Mouse (Mus musculus) embryonic facial prominence, embryonic 10.5 days (tissue): ENCODE results near the gene Elp5. TPM values are rescaled to one million over a fixed set of nuclear protein-coding genes. Genes with fewer than 3 reads are reported as not detected.

ENCODE experiments used
- DNase-seq: peaks from one replicate; pipeline ENCODE4 v3.0.0-alpha.2; 2017; ENCODE audit warnings: low spot score
- H3K27ac ChIP-seq: fragments of 300-500 bp; sonication (generic); replicated peaks from 2 replicates; pipeline ENCODE4 v1.5.1; 2016; ENCODE audit warnings: mild to moderate bottlenecking
- H3K27me3 ChIP-seq: fragments of 300-500 bp; sonication (generic); replicated peaks from 2 replicates; pipeline ENCODE4 v1.6.1; 2016; ENCODE audit warnings: low read depth, mild to moderate bottlenecking; ENCODE audit not compliant: poor library complexity, severe bottlenecking
- H3K36me3 ChIP-seq: fragments of 300-500 bp; sonication (generic); replicated peaks from 2 replicates; pipeline ENCODE4 v1.6.1; 2016; ENCODE audit warnings: mild to moderate bottlenecking, moderate library complexity
- H3K4me1 ChIP-seq: fragments of 300-500 bp; sonication (generic); 2 replicates; pipeline ENCODE4 v1.6.1; 2016
- H3K4me3 ChIP-seq: fragments of 300-500 bp; sonication (generic); 2 replicates; pipeline ENCODE4 v1.5.1; 2016; ENCODE audit warnings: mild to moderate bottlenecking, moderate library complexity
- H3K9me3 ChIP-seq: fragments of 300-500 bp; sonication (generic); 2 replicates; pipeline ENCODE4 v1.6.1; 2016; ENCODE audit warnings: mild to moderate bottlenecking
- WGBS: fragments of 180-500 bp; shearing (Covaris S2); methylation state at CpG from one replicate; pipeline ENCODE4 v1.1.7; 2016; 5-methylcytosine and 5-hydroxymethylcytosine counted together
- polyA plus RNA-seq: library from polyadenylated mRNA; unstranded; fragments of >200 nt; fragmentation: Nextera tagmentation; extraction: Ambion mirVana; gene quantifications from 2 replicates; pipeline ENCODE4 v1.2.1, GENCODE M21; 2016

Gene Elp5
- 157 and 161 TPM in 2 replicates for polyA plus RNA-seq

DNA sequence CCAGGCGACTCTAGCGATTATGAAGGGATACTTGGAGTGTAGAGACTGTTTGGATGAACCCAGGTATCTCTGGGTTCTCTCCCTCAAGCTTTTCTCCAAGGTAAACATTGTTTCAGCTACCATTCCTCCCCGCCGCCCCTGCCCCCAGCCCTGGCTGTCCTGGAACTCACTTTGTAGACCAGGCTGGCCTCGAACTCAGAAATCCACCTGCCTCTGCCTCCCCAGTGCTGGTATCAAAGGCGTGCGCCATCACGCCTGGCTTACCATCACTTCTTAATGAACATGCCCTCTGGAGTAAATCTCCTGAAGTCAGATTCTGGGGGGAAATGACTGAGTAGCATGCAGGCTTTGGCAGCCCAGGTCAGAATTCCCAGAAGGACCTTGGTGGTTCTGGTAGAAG, at the start of gene Elp5:
Elp5 (minus strand) TSS at position 293 of the 400 bp plus-strand sequence.
- Histone ChIP-seq H3K9me3 (no peaks in the 10 kb centered on the region), H3K4me3 (peak within 1 kb of the TSS; percentile 84), H3K4me1 (peaks cover 32% of the 10 kb centered on the region), H3K36me3 (peaks cover 62% of the 10 kb centered on the region), H3K27ac (peak within 1 kb of the TSS; percentile 99), H3K27me3 (no peaks in the 10 kb centered on the region)
- DNase-seq = no peak
- 64% methylated on average over 8 of the region's 8 CpGs for WGBS

DNA sequence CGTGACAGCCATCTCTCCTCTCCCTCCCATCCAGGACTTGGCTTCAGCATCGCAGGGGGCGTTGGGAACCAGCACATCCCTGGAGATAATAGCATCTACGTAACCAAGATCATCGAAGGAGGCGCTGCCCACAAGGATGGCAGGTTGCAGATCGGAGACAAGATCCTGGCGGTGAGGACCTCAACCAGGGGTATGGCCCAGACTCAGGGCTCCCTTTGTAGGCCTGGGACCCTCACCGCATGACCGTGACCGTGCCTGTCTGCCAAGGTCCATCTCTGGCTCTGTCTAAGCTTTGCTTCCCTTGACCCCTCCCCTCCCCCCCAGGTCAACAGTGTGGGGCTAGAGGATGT, 49.0 kb upstream of the Elp5 start:
- H3K27me3 ChIP-seq = no peaks in the 10 kb centered on the region
- no peak overlapping the region for H3K4me3 ChIP-seq
- H3K27ac ChIP-seq = no peak overlapping the region
- H3K36me3 ChIP-seq = peaks cover 55% of the 10 kb centered on the region
- no peaks in the 10 kb centered on the region for H3K9me3 ChIP-seq
- 96% methylated on average over 11 of the region's 11 CpGs for WGBS
- peaks cover 46% of the 10 kb centered on the region for H3K4me1 ChIP-seq
- no peak for DNase-seq

DNA sequence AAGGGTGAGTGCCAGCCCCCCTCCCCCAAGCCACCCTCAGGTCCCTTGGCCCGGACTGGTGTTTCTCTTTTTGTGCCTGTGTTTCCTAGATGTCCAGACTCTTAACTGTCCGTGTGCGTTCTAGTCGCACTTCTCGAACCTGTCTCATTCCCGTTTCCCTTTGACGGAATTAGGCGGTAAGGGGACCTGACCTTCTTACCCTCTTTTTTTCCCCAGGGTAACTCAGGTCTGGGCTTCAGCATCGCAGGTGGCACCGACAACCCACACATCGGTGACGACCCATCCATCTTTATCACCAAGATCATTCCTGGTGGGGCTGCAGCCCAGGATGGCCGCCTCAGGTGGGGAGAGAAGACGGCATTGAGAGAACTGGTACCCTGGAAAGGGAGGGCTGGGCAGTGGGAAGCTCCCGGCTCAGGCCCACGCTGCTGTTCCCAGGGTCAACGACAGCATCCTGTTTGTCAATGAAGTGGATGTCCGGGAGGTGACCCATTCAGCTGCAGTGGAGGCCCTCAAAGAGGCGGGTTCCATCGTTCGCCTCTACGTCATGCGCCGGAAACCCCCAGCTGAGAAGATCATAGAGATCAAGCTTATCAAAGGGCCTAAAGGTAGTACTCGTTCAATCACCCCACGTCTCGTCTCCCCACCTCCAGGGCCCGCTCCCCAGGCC, 48.5 kb upstream of the Elp5 start:
- H3K4me3 ChIP-seq = peak overlapping the region; percentile 55; the same call in 1 of the 2 replicates
- peak overlapping the region; percentile 83 for H3K27ac ChIP-seq
- H3K9me3 ChIP-seq = no peaks in the 10 kb centered on the region
- H3K4me1 ChIP-seq = peaks cover 51% of the 10 kb centered on the region
- no peak for DNase-seq
- 92% methylated on average over 28 of the region's 28 CpGs for WGBS
- H3K36me3 ChIP-seq = peaks cover 54% of the 10 kb centered on the region
- H3K27me3 ChIP-seq = no peaks in the 10 kb centered on the region

DNA sequence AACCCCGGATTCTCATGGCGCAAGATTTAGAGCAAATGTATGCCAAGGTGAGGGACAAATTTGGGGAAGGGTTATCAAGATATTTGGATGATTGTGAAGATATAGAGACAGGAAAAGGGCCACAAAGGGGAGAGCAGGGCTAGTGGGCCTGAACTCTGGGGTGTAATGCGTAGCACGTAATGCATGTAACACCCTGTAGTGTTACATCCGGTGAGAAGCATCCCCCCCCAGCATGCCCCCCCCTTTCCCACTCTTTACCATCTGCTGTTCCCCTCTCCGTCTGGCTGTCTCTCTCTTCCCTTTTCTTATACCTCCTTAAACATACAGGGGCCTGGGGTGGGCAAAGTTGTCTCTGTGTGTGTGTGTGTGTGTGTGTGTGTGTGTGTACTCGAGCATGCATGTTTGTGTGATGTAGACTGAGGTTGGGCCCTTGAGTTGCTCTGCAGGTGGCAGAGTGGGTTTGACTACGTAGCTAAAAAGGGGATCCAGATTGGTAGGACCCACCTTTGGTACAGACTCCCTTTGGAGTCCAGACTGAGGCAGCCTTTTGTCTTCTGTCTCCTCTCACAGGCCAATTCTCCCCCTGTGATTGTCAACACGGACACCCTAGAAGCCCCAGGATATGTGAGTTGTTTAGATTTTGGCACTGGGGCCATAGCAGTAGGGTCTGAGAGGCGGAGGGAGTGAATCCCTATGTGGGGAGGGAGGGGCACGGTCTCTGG, 47.7 kb upstream of the Elp5 start:
- no peaks in the 10 kb centered on the region for H3K9me3 ChIP-seq
- peak overlapping the region; percentile 83 for H3K27ac ChIP-seq
- DNase-seq = no peak
- H3K4me1 ChIP-seq = peaks cover 58% of the 10 kb centered on the region
- peak overlapping the region; percentile 55 for H3K4me3 ChIP-seq
- no peaks in the 10 kb centered on the region for H3K27me3 ChIP-seq
- H3K36me3 ChIP-seq = peaks cover 47% of the 10 kb centered on the region
- 45% methylated on average over 11 of the region's 11 CpGs for WGBS

DNA sequence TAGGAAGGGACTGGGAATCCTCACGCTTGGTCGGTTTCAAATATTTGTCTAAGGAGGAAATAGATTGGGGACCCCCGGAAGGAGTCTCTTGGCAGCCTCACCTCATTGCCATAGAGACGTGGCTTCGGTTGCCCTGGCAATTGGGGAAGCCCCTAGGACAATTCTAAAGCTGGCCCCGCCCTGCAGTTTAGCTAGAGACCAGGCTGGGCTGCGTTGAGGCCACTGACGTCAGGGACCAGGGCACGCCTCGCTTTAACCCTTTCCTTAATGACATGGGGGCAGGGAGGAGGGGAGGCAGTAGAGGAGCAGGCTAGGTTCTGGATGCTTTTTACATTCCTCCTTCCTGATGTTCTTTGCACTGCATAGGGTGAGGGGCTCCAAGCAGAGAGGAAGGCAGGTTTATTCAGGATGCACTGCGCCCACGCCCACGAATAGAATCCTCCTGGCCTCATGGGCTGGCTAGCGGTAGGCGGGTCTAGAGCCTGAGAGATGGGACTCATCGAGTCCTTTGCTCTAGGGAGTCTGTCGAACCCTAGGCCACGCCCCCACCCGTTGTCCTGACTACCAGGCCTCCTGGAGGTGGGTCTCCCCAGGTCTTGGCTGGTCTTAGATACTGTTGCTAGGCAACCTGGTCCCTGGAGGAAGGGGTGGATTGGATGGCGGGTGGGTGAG, 46.9 kb upstream of the Elp5 start:
- Histone ChIP-seq H3K27ac (peak overlapping the region; percentile 83), H3K36me3 (peaks cover 40% of the 10 kb centered on the region), H3K4me3 (peak overlapping the region; percentile 55), H3K9me3 (no peaks in the 10 kb centered on the region), H3K4me1 (peaks cover 65% of the 10 kb centered on the region), H3K27me3 (no peaks in the 10 kb centered on the region)
- DNase-seq = peak; percentile 98
- under 1% methylated on average over 20 of the region's 20 CpGs for WGBS

DNA sequence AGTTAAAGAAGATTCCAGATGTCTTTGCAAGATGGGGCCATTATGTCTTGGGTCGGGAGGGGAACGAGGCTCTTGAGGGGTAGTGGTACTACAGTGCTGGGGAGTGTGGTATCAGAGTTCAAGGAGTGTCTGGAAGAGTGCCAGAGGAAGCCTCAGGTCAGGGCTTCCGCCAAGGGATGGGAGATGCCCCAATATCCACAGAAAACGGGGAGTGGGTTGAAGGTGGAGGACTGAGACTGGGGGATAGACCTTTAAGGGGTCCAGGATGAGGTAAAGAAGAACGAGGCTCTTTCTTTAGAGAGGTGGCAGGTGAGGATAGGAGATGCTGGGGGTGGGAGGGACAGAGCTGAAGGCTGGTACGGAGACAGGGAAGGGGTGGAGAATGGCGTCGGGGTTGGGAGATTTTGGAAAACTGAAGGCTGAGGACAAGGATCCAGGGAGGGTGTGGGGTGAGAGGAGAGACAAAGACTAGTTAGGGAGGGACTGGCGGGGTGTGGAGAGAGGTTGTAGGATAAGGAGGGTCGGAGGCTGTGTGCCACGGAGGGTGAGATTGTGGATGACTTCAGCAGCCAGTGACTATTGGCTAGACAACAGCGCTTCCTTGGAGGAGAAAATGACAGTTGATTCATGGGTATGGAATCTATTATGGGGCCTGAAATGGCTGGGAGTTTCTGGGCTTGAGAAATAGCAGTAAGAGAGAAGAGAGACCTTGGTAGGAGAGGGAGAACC, 46.2 kb upstream of the Elp5 start:
- no peaks in the 10 kb centered on the region for H3K9me3 ChIP-seq
- H3K4me1 ChIP-seq = peaks cover 72% of the 10 kb centered on the region
- H3K4me3 ChIP-seq = peak overlapping the region; percentile 55
- no peaks in the 10 kb centered on the region for H3K27me3 ChIP-seq
- DNase-seq = no peak
- 26% methylated on average over 12 of the region's 12 CpGs for WGBS
- H3K27ac ChIP-seq = peak overlapping the region; percentile 83
- H3K36me3 ChIP-seq = peaks cover 34% of the 10 kb centered on the region

DNA sequence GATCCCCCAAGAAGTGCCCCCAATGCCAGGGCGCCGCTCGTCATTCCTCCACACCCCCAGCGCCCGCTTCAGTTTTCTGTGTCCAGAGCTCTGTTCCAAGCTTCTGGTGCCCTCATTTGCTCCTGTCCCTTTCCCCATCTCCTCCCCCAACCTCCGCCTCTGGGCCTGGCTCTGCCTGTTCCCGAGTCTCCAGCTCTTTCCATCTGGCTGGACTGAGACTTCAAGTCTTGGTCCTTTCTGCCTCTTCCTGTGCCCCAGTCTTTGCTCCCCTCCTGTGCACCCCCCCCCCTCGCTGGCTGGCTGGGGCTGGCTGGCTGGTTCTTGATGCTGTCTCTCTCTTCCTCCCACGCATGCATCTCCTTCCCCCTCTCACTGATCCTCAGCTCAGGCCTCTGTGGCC, 45.1 kb upstream of the Elp5 start:
- peak overlapping the region; percentile 55 for H3K4me3 ChIP-seq
- no peaks in the 10 kb centered on the region for H3K9me3 ChIP-seq
- no peaks in the 10 kb centered on the region for H3K27me3 ChIP-seq
- WGBS = 48% methylated on average over 9 of the region's 9 CpGs
- peaks cover 84% of the 10 kb centered on the region for H3K4me1 ChIP-seq
- peaks cover 23% of the 10 kb centered on the region for H3K36me3 ChIP-seq
- H3K27ac ChIP-seq = peak overlapping the region; percentile 83
- DNase-seq = no peak

DNA sequence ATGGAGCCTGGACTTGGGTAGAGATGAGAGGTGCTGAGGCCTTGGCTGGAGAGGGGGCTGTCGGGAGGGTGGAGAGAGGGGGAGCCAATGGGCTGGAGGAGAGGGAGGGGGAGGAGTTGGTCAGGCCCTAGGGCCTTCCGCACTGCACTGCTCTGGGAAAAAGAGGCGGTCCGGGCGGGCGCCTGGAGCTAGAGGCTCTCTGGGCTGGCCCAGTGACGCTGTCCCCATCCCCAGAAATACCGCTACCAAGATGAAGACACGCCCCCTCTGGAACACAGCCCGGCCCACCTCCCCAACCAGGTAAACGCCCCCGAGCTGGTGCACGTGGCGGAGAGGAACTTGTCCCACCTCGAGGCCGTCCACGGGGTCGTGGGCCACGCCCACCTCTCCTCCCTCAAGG, 44.4 kb upstream of the Elp5 start:
- peak; percentile 83 for DNase-seq
- H3K4me1 ChIP-seq = peaks cover 91% of the 10 kb centered on the region
- H3K9me3 ChIP-seq = no peaks in the 10 kb centered on the region
- WGBS = under 1% methylated on average over 19 of the region's 19 CpGs
- H3K4me3 ChIP-seq = peak overlapping the region; percentile 55
- no peaks in the 10 kb centered on the region for H3K27me3 ChIP-seq
- H3K36me3 ChIP-seq = peaks cover 16% of the 10 kb centered on the region
- H3K27ac ChIP-seq = peak overlapping the region; percentile 83

DNA sequence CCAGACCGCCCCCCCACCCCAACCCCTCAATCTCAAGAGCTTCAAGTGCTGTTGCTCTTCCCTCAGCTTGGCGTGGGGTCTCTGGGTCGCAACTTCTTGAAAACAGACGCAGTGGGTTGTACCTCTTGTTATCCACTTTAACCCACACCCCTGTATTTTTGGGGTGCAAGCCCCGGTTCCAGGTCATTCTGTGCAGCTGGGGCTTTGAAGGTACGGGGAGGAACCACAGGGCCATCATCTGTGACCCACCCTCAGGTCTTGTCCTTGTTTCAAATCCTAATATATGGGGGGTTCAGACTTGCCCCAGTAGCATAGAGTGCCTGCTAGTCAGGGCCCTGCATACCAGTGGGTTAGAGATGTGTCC, 41.8 kb upstream of the Elp5 start:
- peak overlapping the region; percentile 58 for H3K4me3 ChIP-seq
- peaks cover 98% of the 10 kb centered on the region for H3K4me1 ChIP-seq
- no peaks in the 10 kb centered on the region for H3K9me3 ChIP-seq
- DNase-seq = no peak
- no peaks in the 10 kb centered on the region for H3K27me3 ChIP-seq
- H3K36me3 ChIP-seq = no peaks in the 10 kb centered on the region
- peak overlapping the region; percentile 81 for H3K27ac ChIP-seq
- WGBS = 13% methylated on average over 6 of the region's 6 CpGs

DNA sequence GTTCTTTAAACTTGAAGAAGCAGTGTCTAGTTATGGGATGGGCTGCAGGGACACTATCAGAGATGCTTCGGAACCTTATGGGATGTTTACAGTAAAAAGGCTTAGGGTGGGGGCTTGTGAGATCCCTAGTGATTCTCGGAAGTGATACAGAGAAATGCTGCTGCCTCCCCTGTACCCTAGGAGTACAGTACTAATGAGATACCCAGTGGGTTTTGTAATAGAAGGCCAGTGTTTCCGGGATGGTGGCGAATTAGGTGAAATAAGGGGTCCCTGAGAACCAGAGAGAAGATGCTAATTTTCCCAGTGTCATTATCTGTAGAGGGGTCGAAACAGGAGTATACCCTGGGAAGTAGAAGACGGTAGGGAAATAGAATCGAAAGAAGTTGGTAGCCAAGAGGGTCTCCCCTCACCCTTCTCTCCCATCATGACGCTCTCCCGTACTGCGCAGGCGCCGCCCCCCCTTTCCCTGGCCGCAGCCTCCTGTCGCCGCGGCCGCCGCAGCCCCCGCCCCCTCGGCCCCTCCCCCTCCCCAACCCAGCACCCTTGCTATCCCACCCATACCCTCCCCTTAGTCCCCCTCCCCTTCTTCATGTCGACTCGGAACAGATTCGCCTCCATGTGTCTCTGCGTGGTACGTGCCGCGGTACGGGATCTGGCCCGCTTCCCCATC, 41.3 kb upstream of the Elp5 start:
- H3K4me3 ChIP-seq = peak overlapping the region; percentile 58
- peak; percentile 84 for DNase-seq
- no peaks in the 10 kb centered on the region for H3K9me3 ChIP-seq
- H3K27ac ChIP-seq = peak overlapping the region; percentile 81
- H3K36me3 ChIP-seq = no peaks in the 10 kb centered on the region
- WGBS = 5% methylated on average over 27 of the region's 29 CpGs
- no peaks in the 10 kb centered on the region for H3K27me3 ChIP-seq
- H3K4me1 ChIP-seq = peaks cover 98% of the 10 kb centered on the region

DNA sequence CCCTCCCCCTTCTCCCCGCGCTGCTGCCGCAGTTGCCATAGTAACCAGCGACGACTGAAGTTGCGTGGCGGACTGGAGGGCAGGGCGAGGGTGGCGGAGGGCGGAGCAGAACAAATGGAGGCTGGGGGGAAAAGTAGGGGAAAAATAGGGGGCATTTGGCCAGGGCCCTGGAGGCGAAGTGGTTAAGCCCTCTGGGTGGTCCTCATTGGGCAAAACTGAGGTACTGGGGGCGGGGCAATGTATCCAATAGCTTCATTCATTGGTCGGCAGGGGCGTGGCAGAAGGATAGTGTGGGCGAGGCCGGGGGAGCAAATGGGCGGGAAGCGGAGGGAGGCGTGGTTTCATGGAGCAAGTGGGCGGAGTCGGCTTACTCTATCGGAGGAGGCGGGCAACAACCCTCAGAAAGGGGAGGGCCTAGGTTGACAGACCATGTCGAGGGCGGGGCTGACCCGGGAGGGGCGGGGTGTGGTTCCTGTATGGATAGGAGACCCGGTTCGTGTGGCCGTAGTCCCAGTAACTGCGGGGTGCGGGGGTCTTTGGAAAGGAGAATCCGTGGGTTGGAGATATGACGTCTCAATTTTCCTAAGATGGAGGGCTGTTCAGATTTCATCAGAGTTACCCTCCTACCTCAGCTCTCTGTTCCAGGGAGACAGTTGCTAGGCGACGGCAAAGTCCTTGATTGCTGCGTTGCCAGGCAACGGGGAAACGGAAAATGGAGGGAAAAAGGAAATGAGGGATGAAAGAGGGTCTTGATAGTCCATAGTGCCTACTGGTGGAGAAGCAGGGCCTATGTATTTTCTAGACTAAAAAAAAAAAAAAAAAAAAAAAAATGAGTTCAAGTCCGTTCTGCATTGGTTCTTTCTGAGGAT, 39.2 kb upstream of the Elp5 start:
- WGBS = 2% methylated on average over 40 of the region's 40 CpGs
- Histone ChIP-seq H3K4me1 (peaks cover 98% of the 10 kb centered on the region), H3K4me3 (peak overlapping the region; percentile 86), H3K9me3 (no peaks in the 10 kb centered on the region), H3K27me3 (no peaks in the 10 kb centered on the region), H3K36me3 (no peaks in the 10 kb centered on the region), H3K27ac (peak overlapping the region; percentile 97)
- peak; percentile 99 for DNase-seq
